Mouse (Mus musculus): Measurements from ENCODE around the gene Amfr. TPM values are rescaled to one million over a fixed set of nuclear protein-coding genes. Genes with fewer than 3 reads are reported as not detected.
A peak's percentile ranks its signal among the peaks of the same experiment; 100 is the strongest.

Gene Amfr
- total RNA-seq, 1 experiment: 73.6 TPM

DNA sequence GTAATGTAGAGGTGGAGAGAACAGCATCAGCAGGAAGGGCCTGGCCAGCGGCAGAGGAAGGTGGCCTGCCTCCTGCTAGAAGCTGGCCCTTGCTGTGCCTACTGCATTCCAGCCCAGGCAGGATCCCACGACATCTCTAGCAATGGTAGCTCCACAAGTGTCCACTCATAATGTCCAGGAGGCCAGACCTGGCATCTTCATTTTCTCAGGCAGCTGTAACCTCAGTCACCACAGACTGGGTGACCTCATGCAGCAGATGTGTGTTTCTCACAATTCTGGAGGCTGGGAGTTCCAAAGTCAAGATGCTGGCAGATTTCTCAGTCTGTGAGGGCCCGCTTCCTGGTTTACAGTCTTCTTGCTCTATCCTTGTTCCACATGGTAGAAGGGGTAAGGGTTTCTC, 74.4 kb downstream of the Amfr start:
- in situ Hi-C loops (cut with MboI; ENCODE audit: low sequenced_read_pairs in 2 of 2, unreplicated experiment in 2 of 2): no loop called here
- no peaks in the 10 kb centered on the region for H3K9me3 ChIP-seq (ENCODE audit: control insufficient read depth, insufficient read depth, low read depth, low read length)
- no peak overlapping the region for H3K9ac ChIP-seq (ENCODE audit: insufficient read depth, low read depth, low read length, poor library complexity, severe bottlenecking)
- H3K36me3 ChIP-seq (ENCODE audit: control insufficient read depth, insufficient read depth, low read length, poor library complexity, severe bottlenecking): no peaks in the 10 kb centered on the region
- no peak for DNase-seq (ENCODE audit: low read depth, low spot score)
- no peak overlapping the region for H3K27ac ChIP-seq (ENCODE audit: insufficient read depth, low read depth, low read length, poor library complexity, severe bottlenecking)
- 0 out of 4 replicates have a peak, but pooled peaks cover 0 to 3% of the 10 kb centered on the region in 2 experiments for H3K4me1 ChIP-seq (ENCODE audit: control insufficient read depth in 2 of 2, insufficient read depth in 2 of 2, low read length in 2 of 2, poor library complexity in 1 of 2)
- no peak for TF ChIP-seq HCFC1 (IDR thresholded peaks at IDR 0.05; ENCODE audit: borderline replicate concordance, insufficient read depth, low read length)
- H3K4me3 ChIP-seq (ENCODE audit: insufficient read depth in 1 of 2, low read depth in 1 of 2, low read length in 2 of 2, poor library complexity in 1 of 2, severe bottlenecking in 1 of 2): no peak overlapping the region

DNA sequence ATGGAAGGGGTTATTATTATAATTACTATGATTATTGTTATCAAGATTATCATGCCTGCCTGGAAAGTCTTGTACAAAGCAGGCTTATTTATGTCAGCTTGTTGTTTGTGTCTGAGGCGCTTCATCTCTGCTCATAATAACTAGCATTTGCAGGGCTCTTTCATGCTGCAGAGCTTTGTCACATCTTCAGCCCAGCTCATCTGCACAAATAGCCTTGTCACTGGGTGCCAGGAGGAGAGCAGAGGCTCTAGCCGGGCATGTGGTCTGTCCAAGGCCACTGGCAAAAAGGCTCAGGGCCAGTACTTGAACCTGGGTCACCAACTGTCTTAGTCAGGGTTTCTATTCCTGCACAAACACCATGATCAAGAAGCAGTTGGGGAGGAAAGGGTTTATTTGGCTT, 79.4 kb downstream of the Amfr start:
- H3K4me1 ChIP-seq (ENCODE audit: control insufficient read depth in 2 of 2, insufficient read depth in 2 of 2, low read length in 2 of 2, poor library complexity in 1 of 2): no peaks in the 10 kb centered on the region
- H3K36me3 ChIP-seq (ENCODE audit: control insufficient read depth, insufficient read depth, low read length, poor library complexity, severe bottlenecking): no peaks in the 10 kb centered on the region
- DNase-seq (ENCODE audit: low read depth, low spot score): no peak
- TF ChIP-seq MAFK (IDR thresholded peaks at IDR 0.05; ENCODE audit: insufficient read depth, low read depth, low read length): no peak
- H3K4me3 ChIP-seq (ENCODE audit: insufficient read depth in 1 of 2, low read depth in 1 of 2, low read length in 2 of 2, poor library complexity in 1 of 2, severe bottlenecking in 1 of 2): no peak overlapping the region
- H3K9ac ChIP-seq (ENCODE audit: insufficient read depth, low read depth, low read length, poor library complexity, severe bottlenecking): no peak overlapping the region
- no peaks in the 10 kb centered on the region for H3K9me3 ChIP-seq (ENCODE audit: control insufficient read depth, insufficient read depth, low read depth, low read length)
- H3K27ac ChIP-seq (ENCODE audit: insufficient read depth, low read depth, low read length, poor library complexity, severe bottlenecking): no peak overlapping the region
- in situ Hi-C loops (cut with MboI; ENCODE audit: low sequenced_read_pairs in 2 of 2, unreplicated experiment in 2 of 2): no loop called here

DNA sequence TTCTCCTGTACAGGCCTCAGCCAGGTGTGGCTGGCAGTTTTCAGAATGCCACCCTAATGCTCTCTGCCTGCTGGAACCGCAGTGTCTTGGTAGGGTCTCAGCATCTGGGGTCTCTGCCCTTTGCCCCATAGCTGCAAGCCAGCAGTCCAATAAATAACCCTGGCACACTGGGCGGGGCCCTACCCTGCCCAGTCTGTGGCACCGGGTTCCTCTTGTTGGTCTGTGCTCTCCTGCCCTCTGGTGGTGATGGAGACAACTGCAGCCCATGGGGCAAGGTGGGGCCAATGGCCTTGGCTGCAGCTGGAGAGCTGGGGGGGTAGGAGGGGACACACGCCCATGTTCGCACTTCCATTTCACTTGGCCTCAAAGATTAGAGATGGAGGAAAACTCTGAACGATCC, 79.8 kb downstream of the Amfr start:
- H3K4me1 ChIP-seq (ENCODE audit: control insufficient read depth in 2 of 2, insufficient read depth in 2 of 2, low read length in 2 of 2, poor library complexity in 1 of 2): no peaks in the 10 kb centered on the region
- no peak overlapping the region for H3K9ac ChIP-seq (ENCODE audit: insufficient read depth, low read depth, low read length, poor library complexity, severe bottlenecking)
- no peak overlapping the region for H3K4me3 ChIP-seq (ENCODE audit: insufficient read depth in 1 of 2, low read depth in 1 of 2, low read length in 2 of 2, poor library complexity in 1 of 2, severe bottlenecking in 1 of 2)
- no peaks in the 10 kb centered on the region for H3K36me3 ChIP-seq (ENCODE audit: control insufficient read depth, insufficient read depth, low read length, poor library complexity, severe bottlenecking)
- TF ChIP-seq MAFK (IDR thresholded peaks at IDR 0.05; ENCODE audit: insufficient read depth, low read depth, low read length) (no peak), ZNF384 (IDR thresholded peaks at IDR 0.05; ENCODE audit: low read depth, low read length) (no peak), HCFC1 (IDR thresholded peaks at IDR 0.05; ENCODE audit: borderline replicate concordance, insufficient read depth, low read length) (no peak), ZC3H11A (IDR thresholded peaks at IDR 0.05; ENCODE audit: borderline replicate concordance, low read depth, low read length) (0 out of 2 replicates have a peak, but pooled peaks have one; percentile 31), CHD2 (IDR thresholded peaks at IDR 0.05; ENCODE audit: low read depth, low read length) (no peak)
- in situ Hi-C loops (cut with MboI; ENCODE audit: low sequenced_read_pairs in 2 of 2, unreplicated experiment in 2 of 2): no loop called here
- no peaks in the 10 kb centered on the region for H3K9me3 ChIP-seq (ENCODE audit: control insufficient read depth, insufficient read depth, low read depth, low read length)
- DNase-seq (ENCODE audit: low read depth, low spot score): peak; percentile 40
- H3K27ac ChIP-seq (ENCODE audit: insufficient read depth, low read depth, low read length, poor library complexity, severe bottlenecking): no peak overlapping the region

DNA sequence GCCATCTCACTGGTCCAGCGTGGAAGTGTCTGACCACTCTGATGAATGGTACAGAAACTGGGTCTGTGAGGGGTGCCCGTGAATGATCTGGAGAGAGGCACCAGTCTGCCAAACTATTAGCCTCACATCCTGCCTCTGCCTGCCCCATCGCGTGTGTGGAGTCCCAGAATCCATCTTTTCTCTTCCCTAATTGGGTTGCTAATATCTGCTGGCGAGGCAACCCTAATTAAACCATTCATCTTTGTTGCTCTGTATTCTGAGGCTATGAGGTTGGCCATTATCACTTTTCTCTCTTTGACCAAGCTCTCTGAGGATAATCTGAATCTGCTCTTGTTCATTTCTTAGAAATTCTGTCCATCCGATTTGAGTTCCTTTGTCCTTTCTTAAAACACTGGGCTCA, 81.3 kb downstream of the Amfr start:
- DNase-seq (ENCODE audit: low read depth, low spot score): no peak
- in situ Hi-C loops (cut with MboI; ENCODE audit: low sequenced_read_pairs in 2 of 2, unreplicated experiment in 2 of 2): no loop called here
- Histone ChIP-seq H3K4me1 (ENCODE audit: control insufficient read depth in 2 of 2, insufficient read depth in 2 of 2, low read length in 2 of 2, poor library complexity in 1 of 2) (no peaks in the 10 kb centered on the region), H3K36me3 (ENCODE audit: control insufficient read depth, insufficient read depth, low read length, poor library complexity, severe bottlenecking) (no peaks in the 10 kb centered on the region), H3K4me3 (ENCODE audit: insufficient read depth in 1 of 2, low read depth in 1 of 2, low read length in 2 of 2, poor library complexity in 1 of 2, severe bottlenecking in 1 of 2) (no peak overlapping the region), H3K27ac (ENCODE audit: insufficient read depth, low read depth, low read length, poor library complexity, severe bottlenecking) (no peak overlapping the region), H3K9ac (ENCODE audit: insufficient read depth, low read depth, low read length, poor library complexity, severe bottlenecking) (no peak overlapping the region), H3K9me3 (ENCODE audit: control insufficient read depth, insufficient read depth, low read depth, low read length) (no peaks in the 10 kb centered on the region)
- TF ChIP-seq HCFC1 (IDR thresholded peaks at IDR 0.05; ENCODE audit: borderline replicate concordance, insufficient read depth, low read length) (no peak), MAFK (IDR thresholded peaks at IDR 0.05; ENCODE audit: insufficient read depth, low read depth, low read length) (no peak), ZC3H11A (IDR thresholded peaks at IDR 0.05; ENCODE audit: borderline replicate concordance, low read depth, low read length) (no peak), CHD2 (IDR thresholded peaks at IDR 0.05; ENCODE audit: low read depth, low read length) (no peak)

DNA sequence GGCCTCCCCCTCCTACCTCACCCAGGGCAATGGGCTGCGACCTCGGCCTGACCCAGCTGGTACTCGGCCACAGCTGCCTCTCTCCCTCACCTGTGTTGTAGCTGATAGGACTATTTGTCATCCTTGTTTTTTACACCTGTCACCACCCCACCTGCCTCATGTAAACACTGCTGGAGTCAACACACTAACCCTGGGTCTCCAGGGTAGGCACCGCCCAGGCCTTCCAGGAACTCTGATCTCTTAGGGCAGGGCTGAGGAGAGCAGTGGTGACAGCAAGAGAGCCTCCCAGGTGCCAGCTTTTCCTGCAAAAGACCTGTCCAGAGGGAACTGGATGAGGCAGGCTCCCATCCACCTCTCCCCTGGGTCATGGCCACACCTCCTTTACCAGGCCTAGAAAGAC, 83.4 kb downstream of the Amfr start:
- in situ Hi-C loops (cut with MboI; ENCODE audit: low sequenced_read_pairs in 2 of 2, unreplicated experiment in 2 of 2): no loop called here
- H3K36me3 ChIP-seq (ENCODE audit: control insufficient read depth, insufficient read depth, low read length, poor library complexity, severe bottlenecking): no peaks in the 10 kb centered on the region

More for the DNA sequence above, 83.4 kb downstream of the Amfr start:
- H3K27ac ChIP-seq (ENCODE audit: insufficient read depth, low read depth, low read length, poor library complexity, severe bottlenecking): no peak overlapping the region
- no peak overlapping the region for H3K4me3 ChIP-seq (ENCODE audit: insufficient read depth in 1 of 2, low read depth in 1 of 2, low read length in 2 of 2, poor library complexity in 1 of 2, severe bottlenecking in 1 of 2)
- TF ChIP-seq CHD2 (IDR thresholded peaks at IDR 0.05; ENCODE audit: low read depth, low read length): no peak
- TF ChIP-seq HCFC1 (IDR thresholded peaks at IDR 0.05; ENCODE audit: borderline replicate concordance, insufficient read depth, low read length): no peak
- no peak for TF ChIP-seq ZC3H11A (IDR thresholded peaks at IDR 0.05; ENCODE audit: borderline replicate concordance, low read depth, low read length)
- TF ChIP-seq ZNF384 (IDR thresholded peaks at IDR 0.05; ENCODE audit: low read depth, low read length): no peak
- TF ChIP-seq MAFK (IDR thresholded peaks at IDR 0.05; ENCODE audit: insufficient read depth, low read depth, low read length): no peak
- DNase-seq (ENCODE audit: low read depth, low spot score): no peak
- H3K9ac ChIP-seq (ENCODE audit: insufficient read depth, low read depth, low read length, poor library complexity, severe bottlenecking): no peak overlapping the region
- H3K9me3 ChIP-seq (ENCODE audit: control insufficient read depth, insufficient read depth, low read depth, low read length): no peaks in the 10 kb centered on the region
- H3K4me1 ChIP-seq (ENCODE audit: control insufficient read depth in 2 of 2, insufficient read depth in 2 of 2, low read length in 2 of 2, poor library complexity in 1 of 2): no peaks in the 10 kb centered on the region

Measured in ES-E14 (cell line).